Mouse (Mus musculus): ENCODE measurements around the gene Fbxw27.
"Not testable (repeated sequence)": the region's sequence is repeated elsewhere in the genome, so short reads cannot be mapped to it uniquely, and the experiment has no call there.

Gene Fbxw27

GRCm38 (mm10) chr9:109790570-109790969 lies at the start of gene Fbxw27:
Fbxw27 (minus strand) TSS chr9:109790670.
- not testable (repeated sequence) for DNase-seq (ENCODE audit: low spot score in 2 of 2)

- DNase-seq (ENCODE audit: low spot score in 2 of 2) = peak in 1 of 2 experiments; percentile 27
Measured at GRCm38 (mm10) chr9:109833088-109833412, 42.6 kb upstream of the Fbxw27 start.

- DNase-seq (ENCODE audit: low spot score in 2 of 2) = peak; percentile 77 to 81
Measured at GRCm38 (mm10) chr9:109832391-109833087, 42.1 kb upstream of the Fbxw27 start, which contains the start of gene Nme6. Nme6 (plus strand) TSS chr9:109832749.

GRCm38 (mm10) chr9:109826181-109826580 lies 35.7 kb upstream of the Fbxw27 start:
- no peak for DNase-seq (ENCODE audit: low spot score in 2 of 2)

GRCm38 (mm10) chr9:109825739-109826138 lies 35.3 kb upstream of the Fbxw27 start:
- DNase-seq (ENCODE audit: low spot score in 2 of 2) = no peak

GRCm38 (mm10) chr9:109816341-109816740 lies 25.9 kb upstream of the Fbxw27 start:
- DNase-seq (ENCODE audit: low spot score in 2 of 2) = no peak

GRCm38 (mm10) chr9:109813424-109813823 lies 23.0 kb upstream of the Fbxw27 start:
- DNase-seq (ENCODE audit: low spot score in 2 of 2) = no peak

GRCm38 (mm10) chr9:109811980-109812379 lies 21.5 kb upstream of the Fbxw27 start, which contains the start of gene Spink8:
Spink8 (plus strand) TSS chr9:109812280.
- DNase-seq (ENCODE audit: low spot score in 2 of 2) = no peak

GRCm38 (mm10) chr9:109807898-109808297 lies 17.4 kb upstream of the Fbxw27 start:
- no peak for DNase-seq (ENCODE audit: low spot score in 2 of 2)

GRCm38 (mm10) chr9:109806695-109807293 lies 16.3 kb upstream of the Fbxw27 start:
- DNase-seq (ENCODE audit: low spot score in 2 of 2) = no peak

- no peak for DNase-seq (ENCODE audit: low spot score in 2 of 2)
Measured at GRCm38 (mm10) chr9:109806260-109806659, 15.8 kb upstream of the Fbxw27 start.

- not testable (repeated sequence) for DNase-seq (ENCODE audit: low spot score in 2 of 2)
Measured at GRCm38 (mm10) chr9:109805596-109805995, 15.1 kb upstream of the Fbxw27 start.

- DNase-seq (ENCODE audit: low spot score in 2 of 2) = peak in 1 of 2 experiments; percentile 16
Measured at GRCm38 (mm10) chr9:109798051-109798450, 7.6 kb upstream of the Fbxw27 start.

GRCm38 (mm10) chr9:109795811-109796210 lies 5.3 kb upstream of the Fbxw27 start:
- no peak for DNase-seq (ENCODE audit: low spot score in 2 of 2)

- DNase-seq (ENCODE audit: low spot score in 2 of 2) = no peak
Measured at GRCm38 (mm10) chr9:109795221-109795620, 4.8 kb upstream of the Fbxw27 start.

GRCm38 (mm10) chr9:109766841-109767240 lies 23.6 kb downstream of the Fbxw27 start:
- DNase-seq (ENCODE audit: low spot score in 2 of 2) = not testable (repeated sequence)

- DNase-seq (ENCODE audit: low spot score in 2 of 2) = not testable (repeated sequence)
Measured at GRCm38 (mm10) chr9:109745989-109746388, 44.5 kb downstream of the Fbxw27 start, which contains the start of gene Fbxw26. Fbxw26 (minus strand) TSS chr9:109746089.
